Mouse (Mus musculus) c-Kit-positive CD71-positive TER-119-positive erythroid progenitor cells, embryonic 14.5 days (primary cell): ENCODE results near the gene Fam117b.

Source experiments
- DNase-seq: peaks from one replicate; pipeline ENCODE4 v3.0.0-alpha.2; 2013; ENCODE audit warnings: low spot score

Gene Fam117b

DNA sequence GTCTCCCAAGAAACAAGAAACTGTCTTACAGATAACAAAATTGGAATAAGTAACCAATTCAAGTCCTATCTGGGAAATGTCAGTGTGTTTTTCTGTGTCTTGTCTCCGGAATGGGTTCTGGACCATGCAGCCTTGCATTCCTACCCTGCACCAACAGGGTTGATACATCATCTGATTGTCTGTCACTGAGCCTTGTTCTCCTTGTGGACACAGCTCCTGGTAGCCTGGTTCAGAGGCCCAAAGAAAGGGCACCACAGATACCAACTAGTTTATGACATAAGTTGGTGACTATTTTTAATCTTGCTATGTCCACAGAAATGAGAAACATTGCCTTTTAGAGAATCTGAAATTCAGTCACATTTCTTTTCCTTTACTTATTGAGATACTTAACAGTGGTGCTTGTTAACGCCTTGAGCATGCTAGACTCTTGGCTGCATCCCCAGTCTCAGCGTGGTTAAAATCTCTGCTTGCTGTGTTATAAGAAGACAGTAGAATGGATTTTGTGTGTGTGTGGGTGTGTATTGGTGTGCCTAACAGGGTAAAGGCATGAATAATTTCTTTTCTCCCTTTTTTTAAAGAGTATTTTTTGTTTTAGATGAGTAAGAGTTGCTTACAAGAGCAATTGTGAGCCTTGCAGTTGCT lies 74.7 kb downstream of the Fam117b start:
- no peak for DNase-seq

DNA sequence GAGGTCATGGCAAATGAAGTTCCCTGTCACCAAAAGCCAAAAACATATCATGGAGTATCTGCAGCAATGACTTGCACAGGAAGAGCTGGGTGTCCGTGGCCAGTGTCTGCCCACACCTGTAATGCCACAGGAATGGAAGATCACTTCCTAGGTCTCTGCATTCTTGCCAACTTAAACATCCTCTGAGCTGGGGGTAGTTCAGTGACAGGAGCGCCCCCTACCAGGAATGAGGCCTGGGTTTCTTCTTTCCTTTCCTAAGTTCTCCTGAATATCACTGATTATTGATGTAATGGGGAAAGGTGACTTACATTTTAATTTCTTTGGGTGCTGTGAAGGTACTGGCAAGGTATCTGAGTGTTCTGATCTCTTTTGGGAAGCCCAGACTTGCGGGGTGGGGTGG lies 82.8 kb downstream of the Fam117b start:
- DNase-seq = no peak

DNA sequence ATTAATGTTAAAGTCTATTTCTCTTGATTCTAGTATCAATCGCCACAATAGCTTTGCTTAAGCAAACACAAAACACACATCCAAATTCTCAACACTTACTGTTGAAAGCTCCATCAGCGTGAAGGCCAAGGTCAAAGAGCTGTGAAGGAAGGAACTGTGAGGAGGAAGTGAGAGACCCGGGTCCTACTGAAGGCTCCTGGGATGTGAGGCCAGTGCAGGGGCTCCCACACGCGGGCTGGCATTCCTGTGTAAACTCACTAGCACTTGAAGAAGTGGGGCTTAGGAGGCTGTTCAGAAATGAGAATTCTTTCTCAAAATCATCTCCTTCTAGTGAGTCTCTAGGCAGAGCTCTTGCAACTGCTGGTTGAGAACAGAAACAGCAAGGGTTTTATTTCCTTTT lies 84.5 kb downstream of the Fam117b start:
- DNase-seq = no peak

- DNase-seq = no peak
Observed at GRCm38 (mm10) chr1:60000319-60000718, 87.5 kb downstream of the Fam117b start.

GRCm38 (mm10) chr1:60007337-60007736 lies 94.5 kb downstream of the Fam117b start:
- no peak for DNase-seq

GRCm38 (mm10) chr1:60008743-60009142 lies 95.9 kb downstream of the Fam117b start:
- DNase-seq = no peak

GRCm38 (mm10) chr1:60013779-60014178 lies 101.0 kb downstream of the Fam117b start:
- no peak for DNase-seq

DNA sequence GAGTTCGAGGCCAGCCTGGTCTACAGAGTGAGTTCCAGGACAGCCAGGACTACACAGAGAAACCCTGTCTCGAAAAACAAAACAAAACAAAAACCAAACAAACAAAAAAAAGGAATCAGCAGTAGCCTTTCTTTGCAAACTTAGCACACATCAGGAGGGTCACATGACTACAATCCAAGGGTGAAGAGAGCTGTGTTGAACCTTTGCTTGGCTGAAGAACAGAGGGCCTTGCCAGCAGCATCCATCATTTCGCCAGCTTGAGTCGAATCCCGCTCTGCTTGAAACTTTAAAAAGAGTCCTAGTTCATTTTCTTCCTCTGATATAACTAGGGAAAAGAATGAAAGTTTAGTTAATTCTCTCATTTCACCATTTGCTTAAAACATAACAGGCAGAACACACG lies 102.7 kb downstream of the Fam117b start:
- no peak for DNase-seq

GRCm38 (mm10) chr1:60016136-60016611 lies 103.4 kb downstream of the Fam117b start:
- no peak for DNase-seq

- DNase-seq = no peak
Observed at GRCm38 (mm10) chr1:60017031-60017469, 104.2 kb downstream of the Fam117b start.
